22 mouse cellular contexts compared by ENCODE assay signal in the genomic region with DNA sequence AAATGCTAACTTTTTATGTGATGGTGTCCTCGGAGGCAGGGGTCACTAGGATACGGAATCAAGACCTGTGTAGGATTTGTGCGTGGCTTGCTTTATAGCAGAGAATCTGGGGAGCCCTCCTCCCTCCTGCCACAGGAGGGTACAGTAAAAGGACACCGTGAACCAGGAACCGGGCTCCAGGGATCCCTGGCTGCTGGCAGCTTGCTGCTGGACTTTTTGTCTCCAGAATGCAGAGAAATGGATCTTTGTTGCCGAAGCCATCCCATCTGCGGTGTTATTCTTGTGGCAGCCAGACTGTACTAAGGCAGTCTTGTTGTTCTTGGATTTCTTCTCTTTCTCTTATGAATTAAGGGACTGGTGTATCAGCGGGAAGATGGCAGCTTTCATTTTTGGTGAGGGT.
A peak's percentile ranks its signal among the peaks of the same experiment; 100 is the strongest.
DNase-seq lines count a peak whose midpoint lies in the region.
"Had no signal": no experiment of that assay in that cellular context is flagged by ENCODE, and none has a peak within 500 bp of the region (broad histone marks: within the 10 kb centered on the region; RNA-seq: fewer than 3 reads in every experiment).

No protein-coding gene starts in this region.

- whole genome bisulfite sequencing in heart, embryonic 10.5 days: 92% methylated on average over 8 of the region's 8 CpGs
- WGBS in embryonic facial prominence, embryonic 10.5 days: 90% methylated on average over 8 of the region's 8 CpGs

- H3K27ac ChIP-seq in heart, embryonic 10.5 days: no peak overlapping the region
- H3K27ac ChIP-seq in embryonic facial prominence, embryonic 10.5 days (replicated peaks): peak overlapping the region; percentile 51; the same call in 1 of the 2 replicates
- H3K27ac ChIP-seq: embryonic facial prominence, embryonic 15.5 days; gastrocnemius, adult 2 months; hindbrain, embryonic 12.5 days; hindbrain, embryonic 15.5 days; intestine, embryonic 15.5 days had no signal

- peaks cover 4% of the 10 kb centered on the region; the same call in 1 of the 2 replicates for H3K4me1 ChIP-seq in heart, embryonic 10.5 days
- H3K4me1 ChIP-seq in embryonic facial prominence, embryonic 10.5 days: peaks cover 28% of the 10 kb centered on the region
- H3K4me1 ChIP-seq: embryonic facial prominence, embryonic 15.5 days; hindbrain, embryonic 15.5 days; intestine, embryonic 15.5 days had no signal

- H3K27me3 ChIP-seq in heart, embryonic 10.5 days (ENCODE audit: insufficient read depth, poor library complexity, severe bottlenecking): no peaks in the 10 kb centered on the region
- no peaks in the 10 kb centered on the region for H3K27me3 ChIP-seq in embryonic facial prominence, embryonic 10.5 days (replicated peaks; ENCODE audit: low read depth, poor library complexity, severe bottlenecking)
- H3K27me3 ChIP-seq: embryonic facial prominence, embryonic 15.5 days; hindbrain, embryonic 12.5 days; hindbrain, embryonic 15.5 days; intestine, embryonic 15.5 days had no signal

- H3K9me3 ChIP-seq in heart, embryonic 10.5 days: no peaks in the 10 kb centered on the region
- no peaks in the 10 kb centered on the region for H3K9me3 ChIP-seq in embryonic facial prominence, embryonic 10.5 days
- H3K9me3 ChIP-seq: embryonic facial prominence, embryonic 15.5 days; hindbrain, embryonic 12.5 days; hindbrain, embryonic 15.5 days; intestine, embryonic 15.5 days had no signal

- intact Hi-C loops in gastrocnemius, postnatal 14 days (cut with DNase I; ENCODE audit: low total_unique reads): no loop called here

- no peak overlapping the region for H3K4me3 ChIP-seq in heart, embryonic 10.5 days
- no peak overlapping the region for H3K4me3 ChIP-seq in embryonic facial prominence, embryonic 10.5 days
- H3K4me3 ChIP-seq: embryonic facial prominence, embryonic 15.5 days; gastrocnemius, adult 2 months; hindbrain, embryonic 12.5 days; hindbrain, embryonic 15.5 days; intestine, embryonic 15.5 days had no signal

- no peaks in the 10 kb centered on the region for H3K36me3 ChIP-seq in heart, embryonic 10.5 days
- no peaks in the 10 kb centered on the region for H3K36me3 ChIP-seq in embryonic facial prominence, embryonic 10.5 days (replicated peaks)
- H3K36me3 ChIP-seq: embryonic facial prominence, embryonic 15.5 days; hindbrain, embryonic 12.5 days; hindbrain, embryonic 15.5 days; intestine, embryonic 15.5 days had no signal

- peak; percentile 17 for DNase-seq in gastrocnemius, postnatal 14 days
- no peak for DNase-seq in gastrocnemius, postnatal 4 days (ENCODE audit: low spot score in 2 of 2)
- DNase-seq in heart, embryonic 10.5 days (ENCODE audit: low spot score): peak; percentile 67
- no peak for DNase-seq in heart, adult 9 months (ENCODE audit: low spot score in 2 of 2)
- DNase-seq in brain, adult 2 months (ENCODE audit: low read depth, low spot score): peak; percentile 31
- no peak for DNase-seq in embryonic facial prominence, embryonic 10.5 days (ENCODE audit: low spot score)
- DNase-seq in spleen, postnatal 36 days (ENCODE audit: low spot score in 2 of 2): no peak
- DNase-seq: adrenal gland, adult 2 months; adrenal gland, postnatal 14 days; cerebellum, adult 11-12 months; cerebellum, adult 8-10 months; cerebellum, postnatal 10 days; cerebellum, postnatal 36 days; embryo, embryonic 11 days; forebrain, postnatal 0 days; gastrocnemius, adult 2 months; kidney, adult 11 months; kidney, adult 8-10 months had no signal

Comparison
In these comparisons a context has a peak if more than half of its experiments do, and no peak if none do; other contexts are left out.
1. DNase-seq: peak in gastrocnemius, postnatal 14 days (single experiment), heart, embryonic 10.5 days (single experiment) and brain, adult 2 months (single experiment); none in gastrocnemius, postnatal 4 days (0 of 2), heart, adult 9 months (0 of 2), embryonic facial prominence, embryonic 10.5 days (single experiment) and spleen, postnatal 36 days (0 of 2).